Mouse (Mus musculus) splenic B cell, adult 2 months (primary cell): ENCODE measurements around the gene Vamp2.

Experiments used
- DNase-seq: peaks from one replicate; pipeline ENCODE4 v3.0.0-alpha.2; 2011; ENCODE audit warnings: low read depth, low spot score
- H3K27me3 ChIP-seq: 2 replicates; pipeline ENCODE4 v1.6.1; 2012; ENCODE audit warnings: mild to moderate bottlenecking, low read length, moderate library complexity, mixed read lengths; ENCODE audit not compliant: control insufficient read depth, poor library complexity, insufficient read depth, severe bottlenecking
- H3K36me3 ChIP-seq: 2 replicates; pipeline ENCODE4 v1.6.1; 2012; ENCODE audit warnings: mild to moderate bottlenecking, low read length, moderate library complexity, mixed read lengths; ENCODE audit not compliant: control insufficient read depth, poor library complexity, insufficient read depth, severe bottlenecking

Vamp2 gene

DNA sequence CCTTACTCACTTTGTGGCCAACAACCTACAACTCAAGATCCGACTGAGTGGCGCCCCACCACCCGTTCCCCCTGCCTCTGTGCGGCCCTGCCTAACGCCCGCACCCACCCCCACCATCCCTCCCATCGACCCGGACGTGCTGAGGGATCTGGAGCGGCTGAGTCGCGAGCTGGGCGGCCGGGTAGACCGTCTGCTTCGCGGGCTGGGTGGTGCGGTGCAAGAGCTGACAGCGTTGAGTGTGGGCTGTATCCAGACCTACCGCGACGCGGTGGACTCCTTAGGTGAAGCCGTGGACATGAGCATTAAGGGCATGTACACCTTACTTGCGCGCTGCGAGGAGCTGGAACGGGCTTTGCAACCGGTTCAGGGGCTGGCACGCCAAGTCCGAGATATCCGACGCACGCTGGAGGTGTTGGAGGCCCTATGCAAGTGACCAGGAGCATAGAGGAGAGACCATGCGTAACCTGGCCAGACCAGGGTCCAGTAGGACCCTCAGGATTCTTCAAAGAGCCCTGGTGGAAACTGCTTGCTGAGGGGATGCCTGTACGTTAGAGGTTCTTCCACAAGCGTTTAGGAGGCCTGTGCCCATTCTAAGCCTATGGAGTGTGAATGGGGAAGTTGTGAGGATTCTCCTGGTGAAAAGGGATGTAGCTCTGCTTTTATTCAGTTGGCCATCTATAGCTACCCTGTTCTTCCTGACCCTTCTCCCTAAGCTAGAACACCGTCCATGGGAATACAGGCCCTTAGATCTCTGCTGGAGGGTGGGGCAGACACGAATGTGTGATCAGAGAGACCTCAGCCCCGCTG, 27.6 kb upstream of the Vamp2 start:
- peak; percentile 36 for DNase-seq
- no peaks in the 10 kb centered on the region for H3K27me3 ChIP-seq

DNA sequence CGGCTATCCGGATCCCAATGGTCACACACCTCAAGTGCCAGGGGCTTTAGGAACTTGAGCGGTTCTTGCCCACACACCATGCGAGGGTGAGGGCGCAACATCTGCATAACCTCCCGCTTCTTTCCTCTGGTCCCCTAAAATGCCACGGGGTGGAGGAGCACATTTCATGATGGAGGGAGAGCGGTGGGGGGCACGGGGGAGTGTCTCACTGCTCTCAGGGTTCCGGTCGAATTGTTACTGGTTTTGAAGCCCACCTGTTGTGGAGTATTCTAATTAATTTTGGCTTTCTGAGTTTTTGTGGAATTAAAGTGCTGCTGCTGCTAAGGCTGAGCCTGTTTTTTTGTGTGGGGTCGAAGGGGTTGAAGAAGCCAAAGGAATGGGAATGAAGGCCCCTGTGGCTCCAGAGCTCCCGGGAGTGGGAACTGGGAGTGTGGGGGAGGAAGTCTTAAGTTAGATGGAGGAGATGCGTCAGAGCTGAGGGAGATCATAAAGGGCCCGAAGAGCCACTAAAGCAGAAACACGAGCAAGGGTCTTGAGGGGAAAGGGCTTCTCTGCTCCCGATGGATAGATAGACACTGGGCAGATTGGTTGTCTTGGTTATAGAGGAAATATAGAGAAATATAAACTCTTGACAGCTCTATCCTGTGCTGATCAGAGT, 26.9 kb upstream of the Vamp2 start:
- DNase-seq = no peak
- no peaks in the 10 kb centered on the region for H3K27me3 ChIP-seq
- no peaks in the 10 kb centered on the region for H3K36me3 ChIP-seq

More for the DNA sequence above, 27.6 kb upstream of the Vamp2 start:
- no peaks in the 10 kb centered on the region for H3K36me3 ChIP-seq

DNA sequence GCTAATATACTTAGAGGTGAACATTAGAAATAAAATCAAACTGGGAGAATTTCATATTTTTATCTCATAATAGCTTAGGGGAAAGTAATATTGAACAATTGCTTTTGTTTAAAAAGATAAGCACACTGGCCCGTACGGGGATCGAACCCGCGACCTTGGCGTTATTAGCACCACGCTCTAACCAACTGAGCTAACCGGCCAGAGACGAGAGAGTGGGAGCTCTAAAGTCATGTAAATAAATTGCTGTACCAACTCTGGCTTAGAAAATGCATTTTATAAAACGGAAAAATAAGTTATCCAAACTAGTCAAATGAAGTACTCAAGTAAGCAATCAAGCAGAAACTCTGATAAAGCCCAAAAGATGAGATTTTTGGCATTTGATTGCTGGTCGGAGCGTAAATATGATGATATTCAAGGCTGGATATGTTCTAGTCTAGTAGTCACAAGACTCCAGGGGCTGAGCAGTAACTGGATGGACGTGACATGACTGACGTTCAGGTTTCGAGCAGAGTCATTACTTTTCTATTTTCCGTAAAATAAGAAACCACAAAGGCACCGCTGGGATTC, 26.0 kb upstream of the Vamp2 start:
- Histone ChIP-seq H3K27me3 (no peaks in the 10 kb centered on the region), H3K36me3 (no peaks in the 10 kb centered on the region)
- DNase-seq = peak; percentile 88

DNA sequence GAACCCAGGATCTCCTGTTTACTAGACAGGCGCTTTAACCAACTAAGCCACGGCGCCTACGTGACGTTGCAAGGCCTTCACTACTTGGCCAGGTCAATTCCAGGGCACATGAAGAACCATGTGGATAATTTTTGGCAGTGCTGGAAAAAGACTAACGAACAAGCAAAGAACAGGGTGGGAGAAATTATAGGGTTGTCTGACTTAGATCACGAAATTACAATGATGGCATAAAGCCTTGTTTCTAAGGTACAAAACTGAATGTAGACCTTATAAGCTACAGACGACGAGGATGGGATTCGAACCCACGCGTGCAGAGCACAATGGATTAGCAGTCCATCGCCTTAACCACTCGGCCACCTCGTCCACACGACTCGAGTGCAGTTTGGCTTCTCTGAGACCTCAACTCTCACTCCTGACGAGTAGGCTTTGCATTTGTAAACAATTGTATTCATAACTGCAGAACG, 25.5 kb upstream of the Vamp2 start:
- Histone ChIP-seq H3K36me3 (no peaks in the 10 kb centered on the region), H3K27me3 (no peaks in the 10 kb centered on the region)
- peak; percentile 97 for DNase-seq

DNA sequence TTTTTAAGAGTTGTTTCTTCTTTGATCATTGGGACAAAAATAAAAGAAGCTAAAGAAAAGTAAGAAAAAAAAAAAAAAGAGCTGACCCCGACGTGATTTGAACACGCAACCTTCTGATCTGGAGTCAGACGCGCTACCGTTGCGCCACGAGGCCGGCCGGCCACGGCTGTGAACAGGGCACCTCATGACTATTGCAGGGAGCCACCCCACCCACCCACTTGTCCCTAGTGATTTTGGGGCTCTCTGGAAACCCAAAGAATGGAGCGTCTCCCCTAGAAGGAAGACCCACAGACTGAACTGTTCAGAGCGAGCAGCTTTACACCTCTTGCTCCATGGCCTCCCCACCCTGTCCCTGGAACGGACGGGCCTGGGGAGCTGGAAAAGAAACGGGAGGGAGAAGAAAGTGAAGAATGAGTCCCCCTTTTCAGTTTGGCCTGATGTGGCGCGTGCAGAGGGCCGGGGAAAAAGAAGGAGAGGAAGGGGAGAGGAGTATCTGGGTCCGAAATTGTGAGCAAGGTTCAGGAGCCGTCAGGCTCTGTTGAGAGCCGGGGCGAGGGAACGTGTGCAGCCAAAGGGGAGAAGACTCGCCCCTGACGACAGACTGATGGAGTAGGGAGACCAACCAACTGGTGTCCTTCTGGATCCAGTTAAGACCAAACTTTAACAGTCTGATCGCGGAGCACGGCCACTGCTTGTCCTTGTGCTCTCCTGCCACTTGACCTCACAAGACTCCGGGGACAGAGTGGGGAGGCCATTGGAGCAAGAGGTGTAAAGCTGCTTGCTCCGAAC, 24.7 kb upstream of the Vamp2 start:
- H3K27me3 ChIP-seq = no peaks in the 10 kb centered on the region
- peak; percentile 91 for DNase-seq
- no peaks in the 10 kb centered on the region for H3K36me3 ChIP-seq

DNA sequence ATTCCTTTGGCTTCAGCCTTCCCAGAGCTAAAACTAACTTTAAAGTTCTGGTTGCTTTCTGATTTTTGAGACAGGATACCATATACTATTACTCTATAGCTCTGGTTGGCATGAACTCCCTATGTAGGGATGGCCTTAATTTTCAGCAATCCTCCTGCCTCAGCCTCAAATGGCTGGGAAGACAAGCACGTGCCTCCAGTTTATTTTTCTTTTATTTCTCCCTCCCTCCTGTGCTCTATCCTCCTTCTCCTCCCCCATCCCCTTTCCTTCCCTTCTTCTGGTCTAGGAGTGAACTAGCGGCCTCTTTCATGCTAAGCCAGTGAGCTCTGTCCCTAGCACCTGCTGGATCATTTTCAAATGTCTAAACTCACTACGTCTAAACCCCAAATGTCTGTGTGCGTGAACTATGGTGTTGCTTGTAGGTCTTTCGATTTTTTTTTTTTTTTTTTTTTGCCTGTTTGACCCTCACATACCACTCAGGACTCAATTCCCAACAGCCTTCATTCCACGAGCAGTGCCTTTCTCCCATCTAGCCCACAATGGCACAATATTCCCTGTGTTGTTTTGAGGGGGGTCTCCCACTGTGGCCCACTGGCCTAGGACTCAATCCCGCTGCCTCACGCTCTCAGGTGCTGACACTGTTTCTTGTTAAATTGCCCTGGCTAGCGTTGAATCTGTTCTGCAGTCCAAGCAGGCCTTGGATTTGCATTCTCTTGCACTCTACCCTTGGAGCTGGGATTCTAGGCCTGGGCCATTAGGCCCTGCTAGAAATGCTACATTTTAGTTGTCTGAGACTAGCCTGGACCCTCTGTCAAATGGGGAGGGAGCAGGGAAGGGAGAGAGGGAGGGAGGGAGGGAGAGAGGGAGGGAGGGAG, 23.8 kb upstream of the Vamp2 start:
- Histone ChIP-seq H3K27me3 (no peaks in the 10 kb centered on the region), H3K36me3 (no peaks in the 10 kb centered on the region)
- DNase-seq = no peak

DNA sequence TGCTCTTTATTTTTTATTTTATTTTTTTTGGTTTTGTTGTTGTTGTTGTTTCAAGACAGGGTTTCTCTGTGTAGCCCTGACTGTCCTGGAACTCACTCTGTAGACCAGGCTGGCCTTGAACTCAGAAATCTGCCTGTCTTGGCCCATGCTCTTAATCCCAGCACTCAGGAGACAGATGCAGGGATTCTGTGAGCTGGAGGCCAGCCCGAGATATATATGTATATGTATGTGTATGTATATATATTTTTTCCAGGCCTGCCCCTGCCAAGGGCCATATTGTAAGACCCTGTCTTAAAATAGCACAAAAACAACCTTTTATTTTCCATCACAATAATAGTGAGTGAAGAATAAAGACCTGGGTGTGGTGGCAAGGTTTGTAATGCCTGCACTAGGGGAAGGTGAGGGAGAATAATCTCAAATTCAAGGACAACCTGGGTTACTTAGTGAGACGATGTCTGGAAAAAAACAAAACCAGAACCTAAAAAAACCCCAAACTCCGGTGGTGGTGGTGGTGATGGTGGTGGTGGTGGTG, 22.8 kb upstream of the Vamp2 start:
- no peak for DNase-seq
- no peaks in the 10 kb centered on the region for H3K27me3 ChIP-seq
- no peaks in the 10 kb centered on the region for H3K36me3 ChIP-seq

DNA sequence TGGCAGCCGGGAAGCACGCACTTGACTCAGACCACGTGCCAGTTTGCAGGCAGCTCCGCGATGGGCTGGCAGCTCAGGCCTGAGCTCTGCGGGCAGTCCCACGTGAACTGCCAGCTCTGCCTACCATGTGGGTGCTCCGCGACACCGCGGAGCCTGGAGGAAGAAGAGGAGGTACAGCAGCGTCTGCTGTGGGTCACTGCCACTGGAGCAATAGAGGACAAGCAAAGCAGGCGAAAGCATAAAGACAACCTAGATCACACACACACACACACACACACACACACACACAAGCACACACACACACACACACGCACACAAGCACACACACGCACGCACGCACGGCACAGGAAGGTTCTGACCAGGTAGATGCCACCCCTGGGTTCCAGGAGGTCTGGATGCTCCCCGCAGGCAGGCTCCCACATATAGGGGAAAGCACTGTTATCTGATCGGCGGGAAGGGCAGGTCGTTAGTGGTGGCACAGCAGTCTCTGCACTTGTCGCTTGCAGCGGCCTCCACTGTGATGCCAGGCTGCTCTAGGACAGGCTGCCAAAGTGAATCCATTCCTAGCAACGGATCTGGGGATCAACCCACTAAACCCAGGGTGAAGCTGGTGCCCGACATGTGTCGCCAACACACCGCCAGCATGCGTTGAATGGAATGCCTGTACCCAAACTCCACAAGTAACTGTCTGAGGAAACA, 22.0 kb upstream of the Vamp2 start:
- Histone ChIP-seq H3K36me3 (no peaks in the 10 kb centered on the region), H3K27me3 (no peaks in the 10 kb centered on the region)
- peak; percentile 69 for DNase-seq

DNA sequence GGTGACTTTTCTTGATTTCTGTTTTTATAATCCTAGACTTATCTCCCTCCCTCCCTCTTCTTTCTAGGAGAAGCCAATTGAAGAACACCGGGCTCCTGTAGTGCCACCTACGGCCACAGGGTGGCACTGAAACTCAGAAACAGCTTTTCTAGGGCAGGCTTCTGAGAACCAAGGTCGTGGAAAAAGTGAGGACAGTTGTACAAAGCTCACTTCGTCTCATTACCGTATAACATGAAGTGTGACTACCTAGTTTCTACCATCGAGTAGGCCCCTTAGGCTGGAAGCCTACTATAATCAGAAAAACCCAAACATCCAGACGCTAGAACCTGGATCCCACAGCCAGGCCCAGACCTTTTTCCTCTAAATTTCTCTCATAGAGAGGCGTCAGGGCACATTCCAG, 21.3 kb upstream of the Vamp2 start:
- Histone ChIP-seq H3K27me3 (no peaks in the 10 kb centered on the region), H3K36me3 (no peaks in the 10 kb centered on the region)
- DNase-seq = peak; percentile 91

DNA sequence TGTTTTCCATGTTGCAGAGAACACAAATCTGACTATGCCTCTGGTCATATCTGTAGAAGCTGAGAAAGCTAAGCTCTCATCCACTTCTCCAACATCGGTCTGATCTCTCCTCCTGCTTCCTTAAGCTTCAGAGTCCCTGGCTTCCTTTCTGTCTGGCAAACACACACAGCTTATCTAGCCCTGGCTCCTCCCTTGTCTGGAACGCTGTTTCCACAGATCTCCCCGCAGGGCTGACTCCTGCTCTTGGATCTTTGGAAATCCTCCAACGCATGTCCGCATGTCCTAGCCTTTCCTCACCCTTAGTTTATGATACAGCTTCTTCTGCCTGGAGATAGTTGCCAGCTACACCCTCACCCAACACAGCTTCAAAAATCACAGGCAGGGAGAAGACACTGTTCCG, 20.7 kb upstream of the Vamp2 start:
- DNase-seq = no peak
- Histone ChIP-seq H3K36me3 (no peaks in the 10 kb centered on the region), H3K27me3 (no peaks in the 10 kb centered on the region)

DNA sequence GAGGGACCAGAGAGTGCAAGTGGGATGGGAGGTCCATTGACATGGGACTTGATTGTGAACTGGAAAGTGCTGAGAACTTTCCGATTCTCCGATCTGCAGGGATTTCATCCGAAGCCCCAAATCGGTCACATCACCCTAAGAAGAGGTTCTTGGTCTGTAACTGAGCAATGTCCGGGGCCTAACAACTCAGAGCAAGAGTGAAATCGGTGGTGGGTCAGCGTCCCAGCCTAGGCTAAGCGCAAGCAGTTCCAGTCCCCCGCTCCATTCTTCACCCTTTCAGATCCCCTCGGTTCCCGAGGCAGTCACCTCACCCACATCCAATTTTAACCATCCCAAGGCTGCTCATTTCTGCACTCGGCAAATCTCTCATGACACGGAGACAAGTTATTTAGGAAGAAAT, 18.2 kb upstream of the Vamp2 start:
- Histone ChIP-seq H3K27me3 (no peaks in the 10 kb centered on the region), H3K36me3 (no peaks in the 10 kb centered on the region)
- DNase-seq = no peak

DNA sequence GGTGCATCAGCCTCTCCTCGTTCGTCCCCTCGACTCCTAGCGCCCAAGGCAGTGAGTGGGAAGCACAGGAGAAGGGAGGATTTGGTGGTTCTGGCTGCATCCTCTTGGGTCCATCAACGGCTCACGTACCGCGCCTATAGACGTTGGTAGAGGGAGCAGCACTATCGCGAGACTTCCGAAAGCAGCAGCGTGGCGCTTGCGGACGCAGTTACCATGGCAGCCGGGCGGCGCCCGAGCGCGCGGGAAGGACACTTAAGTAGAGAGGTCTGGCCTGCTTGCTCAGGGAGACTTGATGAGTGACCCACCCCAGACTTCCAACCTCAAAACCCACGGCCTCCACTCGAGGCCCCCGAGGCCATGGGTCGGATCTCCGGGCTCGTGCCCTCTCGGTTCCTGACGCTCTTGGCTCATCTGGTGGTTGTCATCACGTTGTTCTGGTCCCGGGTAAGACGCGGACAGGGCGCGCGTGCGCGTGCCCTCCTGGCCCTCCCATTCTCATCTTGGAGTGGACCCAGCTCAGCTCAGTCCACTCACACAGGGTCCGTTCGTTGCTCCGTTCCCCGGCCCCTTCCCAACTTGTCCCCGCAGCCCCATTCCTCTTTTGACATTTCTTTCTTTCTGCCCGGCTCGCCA, 17.6 kb upstream of the Vamp2 start, which contains the start of gene Tmem107:
Gene Tmem107, plus strand, starts transcription at position 217 of the 633 bp plus-strand sequence.
- Histone ChIP-seq H3K27me3 (no peaks in the 10 kb centered on the region), H3K36me3 (no peaks in the 10 kb centered on the region)
- DNase-seq = peak; percentile 96

DNA sequence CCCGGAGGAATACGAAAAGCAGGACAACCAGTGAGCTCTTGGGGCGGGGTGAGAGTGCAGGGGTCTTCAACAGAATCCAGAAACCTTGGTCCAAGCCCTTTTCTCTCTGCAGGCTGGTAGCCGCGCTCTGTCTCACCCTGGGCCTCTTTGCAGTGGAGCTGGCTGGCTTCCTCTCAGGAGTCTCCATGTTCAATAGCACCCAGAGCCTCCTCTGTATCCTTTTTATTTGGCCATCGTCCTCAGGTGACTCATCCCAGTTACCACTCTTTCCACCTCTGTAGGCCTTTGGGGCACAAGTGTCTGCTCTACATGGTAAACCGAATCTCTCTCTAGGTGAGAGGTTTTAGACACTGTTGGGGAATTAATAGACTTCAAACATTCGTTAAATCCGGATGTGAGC, 17.0 kb upstream of the Vamp2 start:
- DNase-seq = no peak
- no peaks in the 10 kb centered on the region for H3K36me3 ChIP-seq
- no peaks in the 10 kb centered on the region for H3K27me3 ChIP-seq
